Mouse (Mus musculus) limb, embryonic 14.5 days (tissue): ENCODE results near the gene Nono. TPM values are rescaled to one million over a fixed set of nuclear protein-coding genes. Genes with fewer than 3 reads are reported as not detected.
A peak's percentile ranks its signal among the peaks of the same experiment; 100 is the strongest.

Experiments
- ATAC-seq: fragments of 200-750 bp; cut with Nextera tagmentation; 2 replicates; pipeline ENCODE4 v1.8.0; 2017; ENCODE audit warnings: low read depth, moderate number of reproducible peaks, moderate TSS enrichment; ENCODE audit not compliant: low FRiP score
- DNase-seq: peaks from one replicate; pipeline ENCODE4 v3.0.0-alpha.2; 2015; ENCODE audit warnings: low spot score
- H3K27ac ChIP-seq: fragments of 300-500 bp; sonication (generic); replicated peaks from 2 replicates; pipeline ENCODE4 v1.5.1; 2014; ENCODE audit warnings: low read depth, mild to moderate bottlenecking, low read length, moderate library complexity, mixed read lengths
- H3K27me3 ChIP-seq: fragments of 300-500 bp; sonication (generic); 2 replicates; pipeline ENCODE4 v1.6.1; 2014; ENCODE audit warnings: low read length, mixed read lengths; ENCODE audit not compliant: control insufficient read depth, insufficient read depth
- H3K36me3 ChIP-seq: fragments of 300-500 bp; sonication (generic); 2 replicates; pipeline ENCODE4 v1.6.1; 2014; ENCODE audit warnings: mild to moderate bottlenecking, low read length, moderate library complexity, mixed read lengths; ENCODE audit not compliant: control insufficient read depth, insufficient read depth
- H3K4me1 ChIP-seq: fragments of 300-500 bp; sonication (generic); 2 replicates; pipeline ENCODE4 v1.6.1; 2014; ENCODE audit warnings: antibody characterized with exemption, low read length, mixed read lengths; ENCODE audit not compliant: control insufficient read depth, insufficient read depth
- H3K4me2 ChIP-seq: fragments of 300-500 bp; sonication (generic); replicated peaks from 2 replicates; pipeline ENCODE4 v1.6.1; 2014; ENCODE audit warnings: low read depth, mild to moderate bottlenecking, low read length, moderate library complexity; ENCODE audit not compliant: severe bottlenecking
- H3K4me3 ChIP-seq: fragments of 300-500 bp; sonication (generic); replicated peaks from 2 replicates; pipeline ENCODE4 v1.5.1; 2014; ENCODE audit warnings: low read length
- H3K9ac ChIP-seq: fragments of 300-500 bp; sonication (generic); 2 replicates; pipeline ENCODE4 v1.6.1; 2014; ENCODE audit warnings: mild to moderate bottlenecking, low read depth, low read length, moderate library complexity; ENCODE audit not compliant: severe bottlenecking
- H3K9me3 ChIP-seq: fragments of 300-500 bp; sonication (generic); 2 replicates; pipeline ENCODE4 v1.6.1; 2016; ENCODE audit warnings: low read length; ENCODE audit not compliant: control insufficient read depth
- POLR2A ChIP-seq: fragments of 200-500 bp; IDR thresholded peaks from 2 replicates; pipeline ENCODE4 v1.8.0; 2012; ENCODE audit warnings: inconsistent platforms, mild to moderate bottlenecking, moderate library complexity, borderline replicate concordance; ENCODE audit not compliant: insufficient read depth, insufficient read length; ENCODE audit errors: extremely low read depth
- WGBS: fragments of 180-500 bp; shearing (Covaris S2); extraction: QIAGEN DNeasy Blood & Tissue Kit; methylation state at CpG from one replicate; pipeline ENCODE4 v1.1.7; 2014; 5-methylcytosine and 5-hydroxymethylcytosine counted together
- polyA plus RNA-seq, 2 experiments: library from polyadenylated mRNA; depleted of rRNA in 1 of 2; stranded (reverse) in 1 of 2; unstranded in 1 of 2; fragments of >200 nt; fragmentation: Nextera tagmentation in 1 of 2; extraction: Ambion mirVana in 1 of 2; gene quantifications; 2 replicates each; pipeline versions ENCODE4 v1.2.1 to v1.2.3; 2012 to 2014

Nono gene
- polyA plus RNA-seq (2012; rRNA removed) = 402 and 421 TPM in 2 replicates
- polyA plus RNA-seq (2014; fragmentation: Nextera tagmentation; extraction: Ambion mirVana) = 362 and 397 TPM in 2 replicates

GRCm38 (mm10) chrX:101429142-101429949 is at the start of gene Nono:
Gene Nono, plus strand, starts transcription at chrX:101429318.
- Histone ChIP-seq H3K4me1 (no peaks in the 10 kb centered on the region), H3K4me2 (peak within 1 kb of the TSS; percentile 49), H3K36me3 (peaks cover 19% of the 10 kb centered on the region), H3K9ac (peak within 1 kb of the TSS; percentile 87), H3K27me3 (no peaks in the 10 kb centered on the region), H3K27ac (peak within 1 kb of the TSS; percentile 96), H3K9me3 (no peaks in the 10 kb centered on the region), H3K4me3 (peak within 1 kb of the TSS; percentile 59)
- DNase-seq (peak; percentile 94), ATAC-seq (peak; percentile 95)
- 23% methylated on average over 47 of the region's 51 CpGs for WGBS
- TF ChIP-seq POLR2A = peak; percentile 20; the same call in 1 of the 2 replicates

- no peak for ATAC-seq
- no peak overlapping the region for H3K4me3 ChIP-seq
- H3K27ac ChIP-seq = no peak overlapping the region
- H3K36me3 ChIP-seq = no peaks in the 10 kb centered on the region
- no peaks in the 10 kb centered on the region for H3K4me1 ChIP-seq
- no peaks in the 10 kb centered on the region for H3K9me3 ChIP-seq
- DNase-seq = no peak
- no peak overlapping the region for H3K4me2 ChIP-seq
- 71% methylated on average over 1 of the region's 1 CpGs for WGBS
- no peak for TF ChIP-seq POLR2A
- H3K9ac ChIP-seq = no peak overlapping the region
- H3K27me3 ChIP-seq = peaks cover 10% of the 10 kb centered on the region; the same call in 1 of the 2 replicates
Observed at GRCm38 (mm10) chrX:101379744-101380143, 49.4 kb upstream of the Nono start.

- ATAC-seq (no peak), DNase-seq (no peak)
- 35% methylated on average over 18 of the region's 18 CpGs for WGBS
- peaks cover 21% of the 10 kb centered on the region for H3K27me3 ChIP-seq
- TF ChIP-seq POLR2A = no peak
- no peak overlapping the region for H3K9ac ChIP-seq
- H3K9me3 ChIP-seq = no peaks in the 10 kb centered on the region
- H3K36me3 ChIP-seq = no peaks in the 10 kb centered on the region
- no peaks in the 10 kb centered on the region for H3K4me1 ChIP-seq
- no peak overlapping the region for H3K4me3 ChIP-seq
- no peak overlapping the region for H3K4me2 ChIP-seq
- no peak overlapping the region for H3K27ac ChIP-seq
Observed at GRCm38 (mm10) chrX:101383455-101383854, 45.7 kb upstream of the Nono start.

- H3K36me3 ChIP-seq = no peaks in the 10 kb centered on the region
- no peak overlapping the region for H3K9ac ChIP-seq
- peaks cover 21% of the 10 kb centered on the region for H3K27me3 ChIP-seq
- H3K4me3 ChIP-seq = peak overlapping the region; percentile 19
- no peak for TF ChIP-seq POLR2A
- no peaks in the 10 kb centered on the region for H3K9me3 ChIP-seq
- ATAC-seq (no peak), DNase-seq (no peak)
- H3K27ac ChIP-seq = no peak overlapping the region
- peak overlapping the region; percentile 37 for H3K4me2 ChIP-seq
- no peaks in the 10 kb centered on the region for H3K4me1 ChIP-seq
- WGBS = 21% methylated on average over 30 of the region's 32 CpGs
Observed at GRCm38 (mm10) chrX:101384439-101385137, 44.5 kb upstream of the Nono start.

- H3K36me3 ChIP-seq = no peaks in the 10 kb centered on the region
- DNase-seq = no peak
- no peaks in the 10 kb centered on the region for H3K9me3 ChIP-seq
- H3K4me1 ChIP-seq = no peaks in the 10 kb centered on the region
- no peak overlapping the region for H3K9ac ChIP-seq
- 27% methylated on average over 4 of the region's 4 CpGs for WGBS
- no peak for ATAC-seq
- peaks cover 21% of the 10 kb centered on the region for H3K27me3 ChIP-seq
- no peak overlapping the region for H3K27ac ChIP-seq
- TF ChIP-seq POLR2A = no peak
- H3K4me3 ChIP-seq = no peak overlapping the region
- no peak overlapping the region for H3K4me2 ChIP-seq
Observed at GRCm38 (mm10) chrX:101386222-101386621, 42.9 kb upstream of the Nono start.
